Mouse (Mus musculus) adrenal gland, postnatal 4 days (tissue): Measurements from ENCODE around the gene Tpo. TPM values are rescaled to one million over a fixed set of nuclear protein-coding genes. Genes with fewer than 3 reads are reported as not detected.
A peak's percentile ranks its signal among the peaks of the same experiment; 100 is the strongest.

Experiments used
- DNase-seq, 2 experiments: peaks; one replicate each; pipeline ENCODE4 v3.0.0; 2021 to 2022; ENCODE audit warnings: low spot score in 2 of 2, mixed read lengths in 2 of 2
- long read RNA-seq, 2 experiments: library from polyadenylated mRNA; stranded (forward); transcript quantifications; one replicate each; pipeline ENCODE4 v2.0.0; 2021
- total RNA-seq, 2 experiments: library from RNA; stranded (reverse); gene quantifications; 2 replicates each; pipeline ENCODE4 v1.2.3; 2021

Gene Tpo
- not detected for total RNA-seq
- long read RNA-seq, experiment 1 = 0 reads
- long read RNA-seq, experiment 2 = 0 reads

DNA sequence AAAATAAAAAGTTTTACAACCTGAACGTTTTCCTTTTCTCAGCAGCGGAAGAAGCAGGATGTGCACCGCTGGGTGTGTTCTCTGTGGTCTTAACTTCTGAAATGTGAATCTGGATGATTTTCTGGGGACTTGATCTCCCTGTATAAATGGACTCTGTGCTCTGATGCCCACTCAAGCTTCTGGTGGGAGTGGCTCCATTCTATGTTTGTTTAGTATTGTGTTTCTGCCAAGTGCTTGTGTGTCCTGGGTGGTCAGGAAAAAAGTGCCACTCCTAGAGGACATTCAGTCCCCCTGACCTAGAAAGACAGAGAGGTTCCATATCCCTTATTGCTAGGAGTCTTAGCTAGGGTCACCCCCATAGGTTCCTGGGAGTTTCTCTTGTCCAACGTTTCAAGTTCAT is at the start of gene Tpo:
Tpo (minus strand) TSS at position 101 of the 400 bp plus-strand sequence.
- DNase-seq = no peak

DNA sequence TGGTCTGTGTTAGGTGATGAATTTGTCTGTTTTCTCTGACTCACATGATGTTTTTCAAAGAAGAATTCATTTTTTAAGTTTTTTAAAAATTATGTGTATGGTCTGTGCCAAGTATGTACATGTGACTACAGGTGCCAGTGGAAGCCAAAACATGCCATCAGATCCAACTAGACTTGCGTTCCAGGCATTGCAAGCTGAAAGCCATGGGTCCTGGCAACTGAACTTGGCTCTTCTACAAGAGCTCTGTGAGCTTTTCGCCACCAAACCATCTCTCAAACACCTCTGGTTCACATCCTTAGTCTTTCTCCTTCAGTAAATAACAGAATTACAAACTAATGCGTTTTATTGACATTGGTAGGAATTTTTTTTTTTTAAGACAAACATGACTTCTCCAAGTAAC is 49.3 kb upstream of the Tpo start:
- DNase-seq = no peak

GRCm38 (mm10) chr12:30179623-30180022 is 47.2 kb upstream of the Tpo start:
- DNase-seq = no peak

GRCm38 (mm10) chr12:30177966-30178365 is 45.5 kb upstream of the Tpo start:
- no peak for DNase-seq

- no peak for DNase-seq
Measured at GRCm38 (mm10) chr12:30177529-30177928, 45.1 kb upstream of the Tpo start.

DNA sequence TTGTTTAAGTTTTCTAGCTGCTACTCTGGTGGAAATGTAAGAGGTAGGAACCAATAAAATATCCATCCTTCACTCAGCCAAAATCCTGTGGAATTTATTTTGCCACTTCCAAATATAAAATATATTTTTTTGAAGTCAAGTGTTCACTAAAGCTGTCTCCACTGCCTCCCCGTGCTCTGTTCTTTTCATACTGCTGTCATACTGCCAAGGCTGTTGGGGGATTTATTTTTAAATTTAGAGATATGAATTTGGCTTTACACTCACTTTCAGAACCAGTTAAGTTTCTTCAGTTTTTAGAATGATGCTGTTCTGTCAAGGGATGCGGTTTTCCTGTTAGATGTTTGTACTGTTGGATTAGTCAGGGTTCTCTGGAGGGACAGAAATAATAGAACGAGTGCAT is 36.1 kb upstream of the Tpo start:
- DNase-seq = no peak

GRCm38 (mm10) chr12:30164538-30164937 is 32.1 kb upstream of the Tpo start:
- no peak for DNase-seq

GRCm38 (mm10) chr12:30164005-30164404 is 31.6 kb upstream of the Tpo start:
- no peak for DNase-seq

- no peak for DNase-seq
Measured at GRCm38 (mm10) chr12:30161731-30162406, 29.4 kb upstream of the Tpo start.

- DNase-seq = peak in 1 of 2 experiments; percentile 14
Measured at GRCm38 (mm10) chr12:30160475-30160874, 28.1 kb upstream of the Tpo start.

DNA sequence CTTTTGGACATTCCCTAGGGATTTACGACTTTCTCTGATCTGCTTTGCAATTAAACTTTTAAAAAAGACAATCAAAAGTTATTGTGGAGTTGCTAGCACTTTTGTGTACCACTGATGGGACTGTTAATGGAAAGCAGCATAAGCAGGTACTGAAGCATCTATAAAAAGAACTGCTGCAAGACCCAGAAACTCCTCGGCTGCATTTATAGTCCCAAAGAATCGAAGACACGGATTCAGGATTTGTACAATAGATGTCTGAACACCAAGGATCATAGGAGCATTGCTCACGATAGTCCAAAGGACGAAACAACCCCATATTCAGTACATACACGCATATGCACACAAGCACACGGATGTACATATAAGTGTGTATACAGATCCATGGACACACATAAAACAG is 27.4 kb upstream of the Tpo start:
- DNase-seq = no peak

DNA sequence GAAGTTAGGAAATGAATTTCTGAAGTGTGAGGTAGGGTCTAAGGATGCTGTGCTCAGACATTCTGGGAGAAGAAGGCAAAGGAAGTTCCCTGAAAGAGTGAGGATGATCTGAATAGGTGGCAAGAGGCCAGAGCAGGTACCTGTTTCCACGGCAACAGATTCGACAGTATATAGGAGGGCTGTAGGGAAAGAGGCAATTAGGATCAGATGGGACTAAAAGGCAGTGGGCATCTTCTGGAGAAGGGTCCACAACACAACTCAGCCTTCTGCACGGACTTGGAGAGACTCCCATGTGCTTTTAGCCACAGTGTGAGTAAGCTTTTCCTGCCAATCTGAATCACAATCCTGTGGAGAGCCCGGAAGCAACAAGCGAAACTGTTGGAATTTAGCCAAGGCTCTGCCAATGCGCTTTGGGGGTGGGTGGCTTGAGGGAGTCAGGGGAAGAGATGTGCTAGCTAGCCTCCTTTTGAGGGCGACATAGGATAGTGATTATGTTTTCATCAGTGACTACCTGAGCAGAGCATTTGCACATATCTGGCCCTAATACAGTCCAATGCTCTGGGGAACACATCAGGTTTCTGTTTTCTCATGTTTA is 21.8 kb upstream of the Tpo start:
- no peak for DNase-seq

GRCm38 (mm10) chr12:30142085-30142484 is 9.7 kb upstream of the Tpo start:
- DNase-seq = peak in 1 of 2 experiments; percentile 16

DNA sequence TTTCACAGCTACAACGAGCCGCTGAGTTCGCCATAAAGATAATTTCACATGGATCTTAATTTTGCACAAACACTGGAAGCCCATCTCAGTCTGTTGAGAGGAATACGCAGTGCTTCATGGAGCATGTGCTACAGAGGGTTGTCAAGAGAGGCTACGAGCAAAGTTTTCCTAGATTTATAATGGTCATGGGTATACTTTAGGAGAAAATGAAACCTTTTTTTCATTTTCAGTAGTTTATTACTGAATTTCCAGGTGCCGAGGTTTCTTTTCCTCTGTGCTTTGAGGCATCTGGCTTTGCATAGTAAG is 3.1 kb downstream of the Tpo start:
- DNase-seq = no peak

DNA sequence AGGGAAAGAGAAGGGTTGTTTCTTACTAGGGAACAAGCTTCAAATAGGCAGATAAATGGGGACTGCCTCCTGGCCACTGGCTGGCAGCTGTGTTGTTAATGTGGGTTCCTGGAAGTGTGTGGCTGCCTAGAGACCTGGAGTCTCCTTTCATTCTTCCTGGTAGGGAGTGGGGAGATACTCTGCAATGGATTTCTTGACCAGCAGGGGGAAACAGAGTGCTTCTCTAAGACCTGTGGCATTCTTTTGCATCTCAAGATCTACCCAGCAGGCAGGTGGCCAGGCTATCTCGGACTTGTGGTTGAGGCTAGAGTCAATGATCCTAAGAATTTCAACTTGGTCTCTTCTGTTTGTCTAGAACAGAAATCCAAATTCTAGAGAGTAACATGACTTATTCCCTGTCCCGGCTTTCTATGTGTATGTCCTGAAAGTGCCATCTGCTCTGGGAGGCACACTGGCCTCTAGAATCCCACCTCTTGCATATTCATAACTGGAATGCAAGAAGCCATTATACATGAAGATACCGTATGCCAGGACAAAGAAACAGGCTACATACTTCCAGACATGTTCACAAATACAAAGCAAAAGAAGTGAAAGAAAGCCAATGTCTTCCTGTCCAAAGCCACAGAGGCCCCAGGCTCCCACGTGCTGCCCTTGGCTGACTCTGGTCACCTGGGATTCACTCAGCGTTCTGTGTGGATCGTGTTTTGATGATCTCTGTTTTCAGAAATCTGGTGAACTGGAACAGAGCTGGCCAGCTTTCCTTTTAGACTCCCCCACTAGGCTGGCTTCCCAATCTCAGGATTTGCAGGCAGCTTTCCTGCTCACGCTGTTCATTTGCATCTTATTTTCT is 3.6 kb downstream of the Tpo start:
- peak in 1 of 2 experiments; percentile 12 for DNase-seq

DNA sequence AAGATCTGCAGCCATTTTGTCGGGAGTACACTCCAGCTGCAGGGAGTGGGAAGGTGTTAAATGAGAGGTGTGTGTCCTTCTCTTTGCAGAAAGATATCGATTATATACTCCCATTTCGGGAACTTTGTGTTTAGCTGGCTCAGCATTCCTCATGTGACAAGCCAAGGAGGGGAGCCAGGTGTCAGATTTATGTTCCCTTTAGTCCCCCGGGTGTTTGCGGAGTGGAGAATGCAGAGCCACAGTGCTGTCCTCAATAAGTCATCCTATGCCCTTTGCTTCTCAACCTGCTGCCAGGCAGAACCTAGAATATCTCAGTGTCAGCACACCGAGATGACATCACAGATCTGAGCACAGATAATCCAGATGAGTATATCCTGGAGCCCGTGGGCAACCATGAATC is 10.1 kb downstream of the Tpo start:
- DNase-seq = no peak

DNA sequence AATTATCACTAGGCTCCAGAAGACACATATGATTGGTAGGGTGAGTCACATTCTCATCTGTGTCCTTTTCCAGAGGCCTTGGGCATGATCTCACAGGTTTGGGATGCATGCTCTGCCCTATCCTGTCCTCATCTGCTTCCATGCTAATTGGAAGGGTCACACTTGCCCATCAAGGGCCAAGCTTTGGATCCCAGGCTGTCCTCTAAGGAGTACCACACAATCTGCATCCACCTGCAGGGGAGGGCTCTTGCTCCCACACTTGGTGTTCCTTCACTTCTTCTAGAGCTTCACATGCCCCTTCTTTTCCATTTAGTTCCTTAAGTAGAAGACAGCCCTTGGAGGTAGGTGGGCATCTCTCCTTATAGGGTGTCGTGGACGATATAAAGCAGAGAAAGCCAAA is 20.2 kb downstream of the Tpo start:
- DNase-seq = no peak

DNA sequence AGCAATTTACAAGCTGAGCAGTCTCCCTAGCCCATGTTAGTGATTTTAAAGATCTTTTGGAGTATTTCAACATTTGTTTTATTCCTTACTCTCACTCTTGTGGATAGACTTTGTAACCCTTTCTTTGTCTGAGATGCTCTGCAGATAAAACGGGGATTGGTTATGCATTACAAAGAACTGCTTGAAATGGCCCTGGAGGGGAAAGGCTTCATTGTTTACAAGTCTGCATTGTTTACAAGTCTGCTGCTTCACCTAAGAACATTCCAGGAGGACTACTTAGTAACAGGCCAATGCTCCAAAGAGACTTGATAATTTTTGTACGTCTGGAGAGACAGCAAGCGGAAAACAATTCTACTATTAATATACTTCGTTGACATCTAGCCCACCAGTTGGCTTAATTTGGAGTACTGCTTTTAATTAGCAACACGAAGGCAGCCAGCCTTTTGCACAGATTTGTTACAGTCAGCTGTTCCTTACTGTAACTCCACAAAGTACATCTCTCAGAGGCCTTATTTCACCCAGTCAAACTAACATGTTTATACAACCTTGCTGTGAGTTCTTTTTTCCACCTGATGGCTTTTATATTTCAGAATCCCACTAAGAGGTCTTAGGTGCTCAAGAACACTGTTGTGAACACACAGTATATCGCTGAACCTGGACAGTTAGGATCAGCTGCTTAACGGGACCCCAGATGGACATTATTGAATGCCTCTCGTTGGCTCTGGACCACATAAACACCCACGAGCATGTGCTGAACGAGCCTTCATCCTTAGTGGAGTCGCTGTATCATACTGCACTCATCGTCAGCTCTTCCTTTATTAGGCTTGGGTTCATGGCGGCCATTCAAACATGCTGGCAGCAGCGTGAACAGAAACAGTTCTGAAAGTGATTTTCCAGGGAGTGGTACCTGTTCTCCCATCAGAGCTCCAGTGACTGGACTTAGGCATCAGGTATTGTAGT is 22.5 kb downstream of the Tpo start:
- no peak for DNase-seq

DNA sequence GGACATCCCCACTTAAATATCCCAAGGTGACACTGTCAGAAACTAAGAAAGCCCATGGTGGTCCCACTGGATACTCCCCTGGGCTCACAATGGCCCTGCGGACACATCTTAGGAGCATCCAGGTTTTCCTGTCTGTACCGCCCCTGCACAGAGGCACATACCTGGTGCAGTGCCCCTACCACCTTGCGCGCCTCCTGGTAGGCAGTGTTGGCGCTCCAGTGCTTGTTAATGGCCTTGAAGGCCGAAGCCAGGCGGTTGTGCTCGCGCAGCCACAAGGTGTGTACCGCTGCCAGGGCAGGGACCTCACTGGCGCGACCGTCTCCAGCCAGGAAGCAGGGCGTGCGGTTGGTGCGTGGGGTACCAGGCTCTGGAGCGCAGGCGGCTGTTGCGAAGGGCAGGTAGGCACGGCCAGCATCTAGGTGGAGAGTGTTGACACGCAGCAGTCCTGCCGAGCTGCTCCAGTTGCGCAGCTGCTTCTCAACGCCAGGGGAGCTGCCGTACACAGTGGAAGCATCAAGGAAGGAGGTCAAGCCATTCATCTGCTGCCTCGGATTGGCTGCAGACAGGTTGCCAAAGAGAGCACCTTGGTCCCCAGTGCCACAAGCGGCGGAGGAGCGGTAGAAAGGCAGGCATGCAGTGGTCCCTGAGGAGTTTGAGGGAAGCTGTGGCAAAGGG is 29.4 kb downstream of the Tpo start:
- DNase-seq = no peak

DNA sequence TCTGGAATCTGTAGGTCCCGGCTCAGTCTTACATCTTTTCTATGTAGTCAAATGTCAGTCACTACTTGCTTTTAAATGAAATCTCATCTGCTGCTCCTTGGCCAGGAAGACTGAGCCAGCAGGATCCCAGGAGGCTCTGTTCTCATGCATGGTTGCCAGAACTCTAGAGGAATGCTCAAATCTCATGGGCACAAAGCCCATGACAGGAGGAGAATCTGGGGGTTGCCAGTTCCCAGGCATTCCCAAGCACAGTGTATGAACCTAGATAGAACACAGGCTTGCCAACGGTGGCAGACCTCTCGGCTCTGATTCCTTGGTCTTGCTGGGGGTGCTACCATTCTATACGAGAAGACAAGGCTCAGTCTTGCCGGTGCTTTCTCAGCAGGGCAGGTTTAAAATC is 40.3 kb downstream of the Tpo start:
- no peak for DNase-seq

DNA sequence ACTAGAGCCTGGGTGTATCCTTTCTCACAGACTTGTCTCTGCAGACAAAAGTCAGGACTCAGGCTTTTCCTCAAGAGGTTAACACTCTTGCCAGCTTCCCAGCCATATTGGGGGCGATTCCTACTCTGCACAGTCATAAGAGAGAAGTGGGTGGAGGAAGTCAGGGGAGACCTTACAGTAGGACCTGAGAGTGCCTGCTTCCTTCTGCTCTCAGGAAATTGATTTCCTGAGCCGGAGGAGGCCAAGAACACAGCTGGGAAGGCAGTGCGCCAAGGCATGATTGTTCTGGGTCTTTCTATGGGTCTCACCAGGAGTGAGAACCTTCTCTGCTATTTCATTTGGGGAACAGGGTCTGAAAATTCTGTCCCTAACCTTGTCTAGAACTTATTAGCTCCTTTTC is 48.5 kb downstream of the Tpo start:
- DNase-seq = no peak
